Mouse (Mus musculus): Measurements from ENCODE around the gene Spint2. TPM values are rescaled to one million over a fixed set of nuclear protein-coding genes. Genes with fewer than 3 reads are reported as not detected.
A peak's percentile ranks its signal among the peaks of the same experiment; 100 is the strongest.

Spint2 gene
- polyA plus RNA-seq, 1 experiment from 2014 or later, result 522 TPM

DNA sequence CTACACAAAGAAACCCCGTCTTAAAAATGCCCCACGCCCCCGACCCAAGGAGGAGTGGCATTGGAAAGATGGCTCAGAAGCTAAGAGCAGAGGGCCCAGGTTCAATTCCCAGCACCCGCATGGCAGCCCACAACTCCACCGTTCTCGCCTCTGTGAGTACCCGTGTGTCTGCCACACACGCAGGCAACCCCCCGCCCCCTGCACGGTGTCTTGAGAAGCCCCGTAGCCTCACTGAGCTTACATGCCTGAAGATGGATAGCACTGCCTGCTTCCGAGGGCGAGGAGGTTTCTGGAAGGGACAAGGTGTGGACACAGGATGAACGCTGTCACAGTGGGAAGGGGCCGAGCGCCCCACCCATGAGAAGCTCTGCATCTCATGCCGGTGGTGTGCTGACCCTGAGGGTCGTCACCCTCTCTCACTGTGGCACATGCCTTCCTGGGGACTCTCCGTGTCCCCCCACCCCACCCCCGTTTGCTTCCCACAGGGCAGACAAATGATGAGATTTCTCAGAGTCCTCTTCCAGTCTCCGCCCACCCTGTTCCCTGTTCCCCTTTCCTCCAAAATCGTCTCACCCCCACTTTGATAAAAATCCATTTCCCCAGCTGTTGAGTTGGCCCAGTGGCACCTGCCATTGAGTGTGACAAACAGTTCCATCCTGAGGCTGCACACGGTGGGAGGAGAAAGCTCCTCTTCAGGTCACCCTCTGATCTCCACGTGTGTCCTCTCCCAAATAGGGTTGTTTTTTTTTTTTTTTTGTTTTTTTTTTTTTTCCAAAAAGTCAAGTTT is 14.3 kb upstream of the Spint2 start:
- WGBS, result 67% methylated on average over 24 of the region's 24 CpGs
- Histone ChIP-seq H3K4me2 (ENCODE audit: low read length) (no peak overlapping the region), H3K27me3 (replicated peaks; ENCODE audit: control insufficient read depth, insufficient read depth, low read length) (no peaks in the 10 kb centered on the region), H3K4me3 (ENCODE audit: low read depth, low read length) (no peak overlapping the region), H3K9ac (ENCODE audit: low read length) (no peak overlapping the region), H3K27ac (ENCODE audit: low read depth) (no peak overlapping the region), H3K9me3 (ENCODE audit: control insufficient read depth, low read length) (no peaks in the 10 kb centered on the region), H3K36me3 (ENCODE audit: control insufficient read depth, insufficient read depth, low read length) (no peaks in the 10 kb centered on the region), H3K4me1 (replicated peaks; ENCODE audit: control insufficient read depth, insufficient read depth, low read length) (peaks cover 26% of the 10 kb centered on the region)
- no peak for ATAC-seq (replicated peaks; ENCODE audit: low FRiP score, low TSS enrichment, low read depth)
- no peak for DNase-seq (ENCODE audit: low spot score)

DNA sequence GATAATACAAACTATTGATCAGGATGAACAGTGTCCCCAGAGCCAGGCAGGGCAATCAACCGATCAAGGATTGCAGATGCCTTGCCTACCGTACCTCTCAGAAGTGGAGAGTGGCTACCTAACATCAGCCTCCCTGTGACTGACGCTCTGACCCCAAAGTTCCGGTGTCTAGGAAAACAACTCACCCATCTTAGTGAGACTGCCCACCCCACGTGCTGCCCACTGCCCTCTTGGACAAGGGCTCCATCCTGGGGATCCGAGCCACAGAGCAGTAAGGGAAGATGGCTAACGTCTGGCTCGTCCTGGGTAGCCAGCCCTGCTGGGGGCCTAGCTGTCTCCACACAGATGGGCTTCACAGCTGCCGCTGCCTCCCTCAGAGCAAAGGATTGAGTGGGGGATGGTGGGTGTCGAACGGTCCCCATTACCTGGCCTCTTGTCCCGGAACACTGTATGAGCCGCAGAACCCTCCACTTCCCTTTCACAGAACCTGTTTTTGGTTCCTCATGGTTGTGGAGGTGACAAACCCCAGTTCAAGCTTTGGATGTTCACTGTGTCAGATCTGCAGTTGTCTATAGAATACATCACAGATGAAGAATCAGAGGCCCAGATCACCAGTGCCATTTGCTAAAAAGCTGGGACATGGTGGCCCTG is 12.5 kb upstream of the Spint2 start:
- no peak for ATAC-seq (replicated peaks; ENCODE audit: low FRiP score, low TSS enrichment, low read depth)
- WGBS, result 69% methylated on average over 13 of the region's 13 CpGs
- peaks cover 32% of the 10 kb centered on the region for H3K4me1 ChIP-seq (replicated peaks; ENCODE audit: control insufficient read depth, insufficient read depth, low read length)
- H3K27ac ChIP-seq (ENCODE audit: low read depth), result no peak overlapping the region
- H3K9ac ChIP-seq (ENCODE audit: low read length), result no peak overlapping the region
- H3K4me2 ChIP-seq (ENCODE audit: low read length), result no peak overlapping the region
- no peaks in the 10 kb centered on the region for H3K9me3 ChIP-seq (ENCODE audit: control insufficient read depth, low read length)
- H3K27me3 ChIP-seq (replicated peaks; ENCODE audit: control insufficient read depth, insufficient read depth, low read length), result no peaks in the 10 kb centered on the region
- no peak overlapping the region for H3K4me3 ChIP-seq (ENCODE audit: low read depth, low read length)
- DNase-seq (ENCODE audit: low spot score), result no peak
- H3K36me3 ChIP-seq (ENCODE audit: control insufficient read depth, insufficient read depth, low read length), result no peaks in the 10 kb centered on the region

DNA sequence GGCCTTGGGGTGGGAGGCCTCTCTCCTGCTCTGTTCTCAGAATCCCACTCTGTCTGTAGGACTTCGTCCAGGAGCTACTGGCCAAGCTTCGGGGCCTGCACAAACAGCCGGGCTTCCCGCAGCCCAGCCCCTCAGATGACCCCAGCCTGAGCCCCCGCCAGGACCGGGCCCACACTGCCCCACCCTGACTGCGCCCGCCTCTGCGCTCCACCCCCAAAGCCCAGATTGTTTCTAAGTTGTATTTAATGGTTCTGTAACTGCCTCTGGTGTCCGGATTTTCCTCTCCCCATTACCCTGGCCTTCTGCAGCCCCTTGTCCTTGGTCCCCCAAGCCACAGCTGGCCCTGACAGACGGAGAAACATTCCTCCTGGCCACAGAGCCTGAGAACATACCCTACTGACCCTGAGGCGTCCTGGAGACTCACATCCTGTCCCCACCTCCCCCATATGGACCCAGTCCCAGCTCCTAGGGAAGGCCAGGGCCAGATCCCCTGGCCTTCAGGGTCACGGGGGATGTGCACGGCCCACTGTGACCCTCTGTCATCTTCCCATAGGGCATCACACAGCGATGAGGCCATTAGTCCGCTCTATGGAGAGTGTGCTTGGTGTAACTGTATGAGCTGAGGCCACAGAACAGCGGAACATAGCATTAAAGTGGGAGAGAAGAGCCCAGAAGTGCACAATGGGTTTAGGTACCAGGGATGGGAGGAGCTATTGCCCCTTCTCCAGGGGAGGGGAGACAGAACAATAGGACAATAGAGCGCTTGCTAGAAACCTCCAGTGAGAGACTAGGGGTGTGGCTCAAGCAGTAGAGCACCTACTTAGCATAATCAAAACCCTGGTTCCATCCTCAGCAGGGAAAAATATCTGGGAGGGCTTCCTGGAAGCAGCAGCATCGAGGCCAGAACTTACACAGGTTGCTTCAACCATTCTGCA is 11.7 kb upstream of the Spint2 start:
- 32% methylated on average over 19 of the region's 19 CpGs for WGBS
- peaks cover 39% of the 10 kb centered on the region for H3K4me1 ChIP-seq (replicated peaks; ENCODE audit: control insufficient read depth, insufficient read depth, low read length)
- no peaks in the 10 kb centered on the region for H3K36me3 ChIP-seq (ENCODE audit: control insufficient read depth, insufficient read depth, low read length)
- DNase-seq (ENCODE audit: low spot score) (no peak), ATAC-seq (replicated peaks; ENCODE audit: low FRiP score, low TSS enrichment, low read depth) (no peak)
- no peak overlapping the region for H3K9ac ChIP-seq (ENCODE audit: low read length)
- no peak overlapping the region for H3K4me3 ChIP-seq (ENCODE audit: low read depth, low read length)
- no peaks in the 10 kb centered on the region for H3K27me3 ChIP-seq (replicated peaks; ENCODE audit: control insufficient read depth, insufficient read depth, low read length)
- no peaks in the 10 kb centered on the region for H3K9me3 ChIP-seq (ENCODE audit: control insufficient read depth, low read length)
- H3K27ac ChIP-seq (ENCODE audit: low read depth), result peak overlapping the region; percentile 77
- peak overlapping the region; percentile 66 for H3K4me2 ChIP-seq (ENCODE audit: low read length)

DNA sequence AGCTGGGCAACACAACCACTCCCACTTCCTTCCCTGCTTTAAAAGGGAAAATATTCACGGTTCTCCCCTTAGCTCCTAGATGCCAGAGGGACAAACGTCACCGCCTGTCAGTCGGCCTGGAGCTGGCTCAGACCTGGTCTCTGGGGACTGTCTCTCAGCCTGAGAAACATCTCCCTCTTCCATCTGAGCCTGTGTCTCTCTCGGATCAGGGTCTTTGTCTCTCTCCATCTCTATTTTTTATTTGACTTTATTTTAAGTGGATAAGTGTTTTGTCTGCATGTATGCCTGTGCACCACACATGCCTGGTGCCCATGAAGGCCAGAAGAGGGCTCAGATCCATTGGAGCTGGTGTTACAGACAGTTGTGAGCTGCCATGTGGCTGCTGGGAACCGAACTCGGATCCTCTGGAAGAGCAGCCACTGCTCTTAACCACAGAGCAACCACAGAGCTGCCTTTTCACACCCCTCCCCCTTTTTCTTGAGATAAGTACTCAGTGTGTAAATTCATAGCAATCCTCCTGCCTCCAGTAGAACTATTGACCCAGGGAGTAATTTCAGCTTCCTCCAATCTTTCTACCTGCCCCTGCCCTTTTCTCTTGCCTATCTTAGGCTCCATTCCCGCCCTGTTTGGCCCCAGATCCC is 10.9 kb upstream of the Spint2 start:
- Histone ChIP-seq H3K4me3 (ENCODE audit: low read depth, low read length) (0 out of 2 replicates have a peak overlapping the region, but pooled peaks have one; percentile 1), H3K27me3 (replicated peaks; ENCODE audit: control insufficient read depth, insufficient read depth, low read length) (no peaks in the 10 kb centered on the region), H3K36me3 (ENCODE audit: control insufficient read depth, insufficient read depth, low read length) (no peaks in the 10 kb centered on the region), H3K9me3 (ENCODE audit: control insufficient read depth, low read length) (no peaks in the 10 kb centered on the region), H3K4me2 (ENCODE audit: low read length) (peak overlapping the region; percentile 66), H3K4me1 (replicated peaks; ENCODE audit: control insufficient read depth, insufficient read depth, low read length) (peaks cover 39% of the 10 kb centered on the region), H3K27ac (ENCODE audit: low read depth) (peak overlapping the region; percentile 77), H3K9ac (ENCODE audit: low read length) (no peak overlapping the region)
- DNase-seq (ENCODE audit: low spot score), result no peak
- 11% methylated on average over 8 of the region's 8 CpGs for WGBS
- no peak for ATAC-seq (replicated peaks; ENCODE audit: low FRiP score, low TSS enrichment, low read depth)

DNA sequence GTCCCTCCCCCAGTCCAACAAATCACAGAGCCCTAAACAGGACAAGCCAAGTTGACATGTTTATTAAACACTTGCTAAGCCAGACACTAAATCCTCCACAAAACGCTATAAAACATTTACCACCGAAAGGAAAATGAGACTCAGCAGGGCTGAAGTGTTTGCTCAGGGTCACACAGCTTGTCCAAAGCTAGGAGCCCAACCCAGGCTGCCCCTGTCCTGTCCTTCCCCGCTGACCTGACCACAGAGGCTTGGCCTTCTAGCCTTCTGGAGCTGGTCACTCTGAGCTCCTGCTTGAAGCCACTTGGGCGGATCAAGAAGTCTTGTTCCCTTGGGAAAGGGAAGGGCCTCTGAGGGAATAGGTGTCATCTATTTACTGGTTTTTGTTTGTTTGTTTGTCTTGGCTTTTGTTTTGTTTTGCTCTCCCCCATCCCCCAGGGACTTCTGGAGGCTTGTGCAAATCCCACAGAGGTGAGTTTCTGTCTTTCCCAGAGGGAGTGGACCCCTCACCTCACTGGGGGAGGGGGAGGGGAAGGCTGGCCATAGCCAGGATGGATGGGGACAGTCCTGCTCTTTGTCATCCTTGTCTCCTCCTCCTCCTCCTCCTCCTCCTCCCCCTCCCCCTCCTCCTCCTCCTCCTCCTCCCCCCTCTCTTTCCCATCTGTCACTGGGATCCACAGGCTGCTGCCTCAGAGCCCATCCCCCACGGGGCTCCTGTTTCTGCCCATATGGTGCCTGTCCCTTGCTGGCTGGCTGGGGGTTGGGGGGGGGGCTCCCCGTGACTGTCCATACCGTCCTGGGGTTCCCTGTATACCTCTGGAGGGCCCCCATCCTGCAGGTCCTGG is 10.1 kb upstream of the Spint2 start:
- peak overlapping the region; percentile 91 for H3K27ac ChIP-seq (ENCODE audit: low read depth)
- H3K4me1 ChIP-seq (replicated peaks; ENCODE audit: control insufficient read depth, insufficient read depth, low read length), result peaks cover 39% of the 10 kb centered on the region
- DNase-seq (ENCODE audit: low spot score) (no peak), ATAC-seq (replicated peaks; ENCODE audit: low FRiP score, low TSS enrichment, low read depth) (no peak)
- no peaks in the 10 kb centered on the region for H3K9me3 ChIP-seq (ENCODE audit: control insufficient read depth, low read length)
- peak overlapping the region; percentile 66 for H3K4me2 ChIP-seq (ENCODE audit: low read length)
- no peaks in the 10 kb centered on the region for H3K36me3 ChIP-seq (ENCODE audit: control insufficient read depth, insufficient read depth, low read length)
- H3K9ac ChIP-seq (ENCODE audit: low read length), result peak overlapping the region; percentile 31
- 12% methylated on average over 7 of the region's 7 CpGs for WGBS
- peak overlapping the region; percentile 65 for H3K4me3 ChIP-seq (ENCODE audit: low read depth, low read length)
- no peaks in the 10 kb centered on the region for H3K27me3 ChIP-seq (replicated peaks; ENCODE audit: control insufficient read depth, insufficient read depth, low read length)

DNA sequence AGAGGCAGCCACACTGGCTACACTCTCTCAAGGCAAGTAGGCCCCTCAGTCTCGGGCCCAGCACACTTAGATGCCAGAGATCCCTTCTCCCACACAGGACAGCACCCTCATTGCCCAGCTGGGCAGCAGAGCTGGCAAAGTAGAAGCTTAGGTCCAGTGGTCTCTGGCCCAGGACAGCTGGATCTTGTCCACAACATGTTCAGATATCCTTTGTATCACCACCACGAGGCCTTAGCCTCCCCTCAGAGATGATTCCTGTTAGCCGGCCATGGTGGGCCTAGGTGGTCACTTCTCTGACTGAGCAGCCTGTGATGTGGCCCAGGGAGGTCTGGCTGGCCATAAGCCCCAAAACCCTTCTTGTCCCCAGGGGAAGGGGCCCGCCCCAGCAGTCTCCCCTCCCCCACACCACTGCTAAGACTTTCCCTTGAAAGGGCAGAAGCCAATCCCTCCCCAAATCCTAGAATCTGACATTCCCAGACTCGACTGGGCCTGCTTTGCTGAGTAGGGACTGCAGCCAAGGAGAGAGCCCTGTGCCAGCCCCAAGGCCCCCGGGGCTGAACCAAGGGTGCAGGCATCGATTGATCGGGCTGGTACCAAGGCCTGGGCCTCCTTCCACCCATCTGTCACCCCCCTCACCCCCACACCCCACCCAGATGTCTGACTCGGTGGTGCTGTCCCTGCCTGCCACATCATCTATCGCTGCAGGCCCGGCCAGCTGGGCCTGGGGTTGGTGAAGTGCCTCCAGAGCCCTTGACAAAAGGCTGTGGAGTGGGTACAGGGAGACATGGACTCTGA is 9.2 kb upstream of the Spint2 start:
- H3K27me3 ChIP-seq (replicated peaks; ENCODE audit: control insufficient read depth, insufficient read depth, low read length), result no peaks in the 10 kb centered on the region
- H3K36me3 ChIP-seq (ENCODE audit: control insufficient read depth, insufficient read depth, low read length), result no peaks in the 10 kb centered on the region
- peak overlapping the region; percentile 65 for H3K4me3 ChIP-seq (ENCODE audit: low read depth, low read length)
- peaks cover 39% of the 10 kb centered on the region for H3K4me1 ChIP-seq (replicated peaks; ENCODE audit: control insufficient read depth, insufficient read depth, low read length)
- H3K4me2 ChIP-seq (ENCODE audit: low read length), result peak overlapping the region; percentile 66
- no peaks in the 10 kb centered on the region for H3K9me3 ChIP-seq (ENCODE audit: control insufficient read depth, low read length)
- H3K27ac ChIP-seq (ENCODE audit: low read depth), result peak overlapping the region; percentile 91
- peak overlapping the region; percentile 31 for H3K9ac ChIP-seq (ENCODE audit: low read length)
- ATAC-seq (replicated peaks; ENCODE audit: low FRiP score, low TSS enrichment, low read depth) (no peak), DNase-seq (ENCODE audit: low spot score) (peak; percentile 75)
- 26% methylated on average over 11 of the region's 11 CpGs for WGBS

DNA sequence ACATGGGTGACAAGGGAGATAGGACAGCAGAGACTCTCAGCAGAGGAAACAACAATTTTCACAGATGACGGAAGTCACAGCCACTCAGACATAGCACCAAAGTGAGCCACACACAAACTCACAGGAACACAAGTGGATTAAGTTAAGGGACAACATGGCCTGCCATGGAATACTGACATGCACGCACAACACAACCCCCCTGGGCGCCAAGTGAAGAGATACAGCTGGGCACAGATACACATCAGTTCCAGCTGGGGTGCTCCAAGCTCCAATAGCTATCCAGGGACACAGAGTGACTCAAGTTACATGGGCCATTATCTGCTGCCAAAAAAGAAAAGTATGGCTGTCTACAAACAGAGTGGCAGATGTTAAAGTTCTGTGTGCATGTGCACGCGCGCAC is 8.1 kb upstream of the Spint2 start:
- ATAC-seq (replicated peaks; ENCODE audit: low FRiP score, low TSS enrichment, low read depth) (no peak), DNase-seq (ENCODE audit: low spot score) (peak; percentile 69)
- Histone ChIP-seq H3K9me3 (ENCODE audit: control insufficient read depth, low read length) (no peaks in the 10 kb centered on the region), H3K4me1 (replicated peaks; ENCODE audit: control insufficient read depth, insufficient read depth, low read length) (peaks cover 39% of the 10 kb centered on the region), H3K4me3 (ENCODE audit: low read depth, low read length) (peak overlapping the region; percentile 65), H3K36me3 (ENCODE audit: control insufficient read depth, insufficient read depth, low read length) (no peaks in the 10 kb centered on the region), H3K9ac (ENCODE audit: low read length) (peak overlapping the region; percentile 62), H3K27me3 (replicated peaks; ENCODE audit: control insufficient read depth, insufficient read depth, low read length) (no peaks in the 10 kb centered on the region), H3K27ac (ENCODE audit: low read depth) (peak overlapping the region; percentile 91), H3K4me2 (ENCODE audit: low read length) (peak overlapping the region; percentile 66)
- 52% methylated on average over 6 of the region's 6 CpGs for WGBS

Measured in intestine, embryonic 14.5 days (tissue).